Mouse (Mus musculus) G1E (cell line): ENCODE data around the gene Olfr796.

Experiments used
- CTCF ChIP-seq: IDR thresholded peaks from 2 replicates; pipeline ENCODE4 v1.5.1; 2012; ENCODE audit warnings: low read depth, low read length, inconsistent platforms, mixed read lengths
- TAL1 ChIP-seq: conservative IDR thresholded peaks from 2 replicates; pipeline ENCODE4 v1.6.1; 2012; ENCODE audit warnings: low read depth, low read length, inconsistent platforms, mixed read lengths

DNA sequence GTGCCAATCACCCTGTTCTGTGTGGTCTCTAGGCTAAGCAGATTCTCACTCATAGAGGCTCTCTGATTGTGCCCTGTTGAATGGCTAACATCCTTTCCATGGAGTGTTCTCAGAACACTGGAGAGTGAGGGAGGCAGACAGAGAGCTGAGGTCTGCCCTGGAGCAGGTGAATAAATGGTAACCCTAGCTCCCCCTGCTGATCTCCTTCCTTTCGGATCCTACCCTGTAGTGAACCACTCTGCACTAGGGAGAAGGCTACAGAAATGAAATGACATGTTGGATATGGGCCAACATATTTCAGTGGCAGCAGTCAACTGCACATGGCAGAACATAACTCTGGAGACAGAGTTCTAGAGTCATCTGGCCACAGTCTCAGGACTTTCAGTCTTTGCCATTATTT, 9.4 kb upstream of the Olfr796 start:
- no peak for TF ChIP-seq CTCF
- no peak for TF ChIP-seq TAL1
